Mouse (Mus musculus) lung, postnatal 0 days (tissue): ENCODE measurements around the gene Ccdc187. TPM values are rescaled to one million over a fixed set of nuclear protein-coding genes. Genes with fewer than 3 reads are reported as not detected.

Source experiments
- ATAC-seq: fragments of 200-750 bp; cut with Nextera tagmentation; 2 replicates; pipeline ENCODE4 v1.8.0; 2017; ENCODE audit warnings: moderate library complexity
- DNase-seq: peaks from one replicate; pipeline ENCODE4 v3.0.0-alpha.2; 2016; ENCODE audit warnings: low spot score
- H3K27ac ChIP-seq: fragments of 300-500 bp; sonication (generic); 2 replicates; pipeline ENCODE4 v1.5.1; 2014; ENCODE audit warnings: antibody characterized with exemption, mild to moderate bottlenecking, low read length, mixed read lengths
- H3K27me3 ChIP-seq: fragments of 300-500 bp; sonication (generic); replicated peaks from 2 replicates; pipeline ENCODE4 v1.6.1; 2014; ENCODE audit warnings: low read length, mixed read lengths; ENCODE audit not compliant: insufficient read depth
- H3K36me3 ChIP-seq: fragments of 300-500 bp; sonication (generic); 2 replicates; pipeline ENCODE4 v1.6.1; 2014; ENCODE audit warnings: low read length, mixed read lengths; ENCODE audit not compliant: insufficient read depth
- H3K4me1 ChIP-seq: fragments of 300-500 bp; sonication (generic); 2 replicates; pipeline ENCODE4 v1.6.1; 2014; ENCODE audit warnings: antibody characterized with exemption, low read depth, low read length, mixed read lengths; ENCODE audit not compliant: insufficient read depth
- H3K4me2 ChIP-seq: fragments of 300-500 bp; sonication (generic); replicated peaks from 2 replicates; pipeline ENCODE4 v1.6.1; 2014; ENCODE audit warnings: low read depth, mild to moderate bottlenecking, low read length, moderate library complexity, mixed read lengths
- H3K4me3 ChIP-seq: fragments of 300-500 bp; sonication (generic); 2 replicates; pipeline ENCODE4 v1.5.1; 2014; ENCODE audit warnings: low read depth, low read length
- H3K9ac ChIP-seq: fragments of 300-500 bp; sonication (generic); replicated peaks from 2 replicates; pipeline ENCODE4 v1.6.1; 2014; ENCODE audit warnings: low read depth, mild to moderate bottlenecking
- H3K9me3 ChIP-seq: fragments of 300-500 bp; sonication (generic); 2 replicates; pipeline ENCODE4 v1.6.1; 2016; ENCODE audit warnings: low read length, mixed read lengths
- CTCF ChIP-seq: IDR thresholded peaks from 2 replicates; pipeline ENCODE4 v1.5.1; 2016; ENCODE audit warnings: antibody characterized with exemption, mild to moderate bottlenecking
- EP300 ChIP-seq: IDR thresholded peaks from 2 replicates; pipeline ENCODE4 v1.6.1; 2016; ENCODE audit warnings: antibody characterized with exemption, mild to moderate bottlenecking, control low read depth
- WGBS: fragments of 180-500 bp; shearing (Covaris S2); extraction: QIAGEN DNeasy Blood & Tissue Kit; methylation state at CpG from one replicate; pipeline ENCODE4 v1.1.7; 2014; 5-methylcytosine and 5-hydroxymethylcytosine counted together
- polyA plus RNA-seq: library from polyadenylated mRNA; unstranded; fragments of >200 nt; fragmentation: Nextera tagmentation; extraction: Ambion mirVana; gene quantifications from 2 replicates; pipeline ENCODE4 v1.2.1, GENCODE M21; 2015

Gene Ccdc187
- polyA plus RNA-seq, 1 experiment from 2014 or later = 0.61 TPM

GRCm38 (mm10) chr2:26194552-26195339 is 99.6 kb downstream of the Ccdc187 start:
- 39% methylated on average over 7 of the region's 7 CpGs for WGBS
- H3K4me1 ChIP-seq = no peaks in the 10 kb centered on the region
- ATAC-seq (no peak), DNase-seq (no peak)
- TF ChIP-seq EP300 = no peak
- no peak for TF ChIP-seq CTCF
- no peaks in the 10 kb centered on the region for H3K36me3 ChIP-seq
- no peak overlapping the region for H3K4me3 ChIP-seq
- H3K4me2 ChIP-seq = no peak overlapping the region
- H3K9me3 ChIP-seq = no peaks in the 10 kb centered on the region
- 0 out of 2 replicates have a peak, but pooled peaks cover 10% of the 10 kb centered on the region for H3K27me3 ChIP-seq
- H3K27ac ChIP-seq = no peak overlapping the region
- H3K9ac ChIP-seq = no peak overlapping the region

Other genes with a start within 250 kb of the Ccdc187 start
- 7.1 and 9.2 TPM in 2 replicates for gene Nacc2, start 171.3 kb downstream of the Ccdc187 start, polyA plus RNA-seq
- not detected in 2 replicates for gene Lhx3, start 86.3 kb downstream of the Ccdc187 start, polyA plus RNA-seq
- gene Qsox2, start 57.0 kb downstream of the Ccdc187 start, polyA plus RNA-seq = 11.3 and 12.9 TPM in 2 replicates
- gene Gpsm1, start 21.0 kb upstream of the Ccdc187 start, polyA plus RNA-seq = 29.0 and 33.0 TPM in 2 replicates
- 14.2 and 15.5 TPM in 2 replicates for gene Dnlz, start 57.6 kb upstream of the Ccdc187 start, polyA plus RNA-seq
- gene Card9, start 66.4 kb upstream of the Ccdc187 start, polyA plus RNA-seq = 9.9 and 10.9 TPM in 2 replicates
- gene Snapc4, start 86.1 kb upstream of the Ccdc187 start, polyA plus RNA-seq = 7.4 and 9.3 TPM in 2 replicates
- 75.3 and 85.5 TPM in 2 replicates for gene Entr1, start 94.8 kb upstream of the Ccdc187 start, polyA plus RNA-seq
- gene Pmpca, start 94.8 kb upstream of the Ccdc187 start, polyA plus RNA-seq = 39.0 and 42.0 TPM in 2 replicates
- gene Inpp5e, start 114.6 kb upstream of the Ccdc187 start, polyA plus RNA-seq = 11.0 and 11.2 TPM in 2 replicates
- 10.2 and 13.1 TPM in 2 replicates for gene Sec16a, start 150.7 kb upstream of the Ccdc187 start, polyA plus RNA-seq
- 11.8 and 14.7 TPM in 2 replicates for gene Notch1, start 222.1 kb upstream of the Ccdc187 start, polyA plus RNA-seq